Mouse (Mus musculus): ENCODE data around the gene Calu. TPM values are rescaled to one million over a fixed set of nuclear protein-coding genes. Genes with fewer than 3 reads are reported as not detected.

The Calu gene
- total and polyA plus RNA-seq, 3 experiments: 107 to 161 (median 112) TPM

GRCm38 (mm10) chr6:29425118-29425517, 77.2 kb downstream of the Calu start:
- Histone ChIP-seq H3K79me2 (replicated peaks; ENCODE audit: control insufficient read depth, extremely low read depth, insufficient read depth, poor library complexity, severe bottlenecking) (no peaks in the 10 kb centered on the region), H3K4me2 (ENCODE audit: insufficient read depth, low read depth, poor library complexity, severe bottlenecking) (no peak overlapping the region), H3K4me1 (ENCODE audit: control insufficient read depth in 1 of 2, insufficient read depth in 2 of 2) (peaks cover 0 to 14% of the 10 kb centered on the region in 2 experiments; a peak in 2 of 4 replicates), H3K27ac (ENCODE audit: insufficient read depth, low read depth) (no peak overlapping the region), H3K9ac (ENCODE audit: insufficient read depth, low read depth) (no peak overlapping the region), H3K27me3 (replicated peaks) (peaks cover 8% of the 10 kb centered on the region), H3K9me3 (replicated peaks; ENCODE audit: low read length) (no peaks in the 10 kb centered on the region), H3K4me3 (replicated peaks in 1 of 3; ENCODE audit: low read depth in 2 of 3, low read length in 2 of 3, poor library complexity in 1 of 3) (no peak overlapping the region), H3K36me3 (replicated peaks in 1 of 2; ENCODE audit: control insufficient read depth in 1 of 2, insufficient read depth in 1 of 2, low read length in 1 of 2) (no peaks in the 10 kb centered on the region)
- TF ChIP-seq PAX5 (IDR thresholded peaks at IDR 0.05; ENCODE audit: low read length): no peak
- TF ChIP-seq USF2 (conservative IDR thresholded peaks at IDR 0.05; ENCODE audit: low read depth, low read length): no peak
- TF ChIP-seq POLR2AphosphoS2 (IDR thresholded peaks at IDR 0.05; ENCODE audit: low read depth, low read length): no peak
- no peak for TF ChIP-seq CHD2 (IDR thresholded peaks at IDR 0.05; ENCODE audit: low read length)
- in situ Hi-C loops (cut with MboI; ENCODE audit: low pct_ligation_motif_present, low pct_unique_long_range_greater_than_20kb, low sequenced_read_pairs): no loop called here
- DNase-seq (ENCODE audit: extremely low read depth): no peak
- dilution Hi-C loops (cut with MboI; ENCODE audit: extremely low pct_ligation_motif_present, extremely low pct_unique_long_range_greater_than_20kb, low sequenced_read_pairs): no loop called here

DNA sequence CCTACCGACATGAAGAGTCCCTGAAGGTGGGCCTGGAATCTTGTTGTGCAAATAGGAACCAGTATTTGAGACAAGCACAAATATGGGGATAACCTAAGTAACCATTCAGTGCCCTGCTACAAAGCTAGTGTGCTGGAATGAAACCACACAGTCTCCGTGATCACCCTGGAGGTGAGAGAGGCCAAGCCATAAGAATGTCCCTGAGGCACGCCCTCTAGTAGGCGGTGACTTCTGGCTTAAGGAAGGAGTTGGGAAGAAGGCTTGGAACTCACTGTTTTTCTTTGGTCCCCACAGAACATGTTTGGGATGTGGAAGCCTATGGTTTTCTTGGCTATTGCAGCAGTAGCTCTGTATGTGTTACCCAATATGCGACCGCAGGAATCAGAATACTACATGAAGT, 78.5 kb downstream of the Calu start:
- no peaks in the 10 kb centered on the region for H3K79me2 ChIP-seq (replicated peaks; ENCODE audit: control insufficient read depth, extremely low read depth, insufficient read depth, poor library complexity, severe bottlenecking)
- TF ChIP-seq NRF1 (IDR thresholded peaks at IDR 0.05; ENCODE audit: low read depth, low read length) (no peak), IRF4 (IDR thresholded peaks at IDR 0.05; ENCODE audit: low read depth, low read length) (no peak), MAFK (IDR thresholded peaks at IDR 0.05; ENCODE audit: insufficient replicate concordance, low read length) (no peak), UBTF (IDR thresholded peaks at IDR 0.05; ENCODE audit: low read depth, low read length) (no peak), ZKSCAN1 (IDR thresholded peaks at IDR 0.05; ENCODE audit: borderline replicate concordance, low read depth, low read length) (no peak), BHLHE40 (IDR thresholded peaks at IDR 0.05; ENCODE audit: low read depth, low read length) (no peak), CTCF (conservative IDR thresholded peaks at IDR 0.05 in 1 of 2, IDR thresholded peaks at IDR 0.05 in 1 of 2; ENCODE audit: low read depth in 2 of 2, low read length in 2 of 2) (no peak), MAX (IDR thresholded peaks at IDR 0.05; ENCODE audit: low read length) (no peak), RAD21 (IDR thresholded peaks at IDR 0.05; ENCODE audit: low read depth, low read length) (no peak), USF2 (conservative IDR thresholded peaks at IDR 0.05; ENCODE audit: low read depth, low read length) (no peak), MAZ (IDR thresholded peaks at IDR 0.05; ENCODE audit: low read depth, low read length) (no peak), SIN3A (IDR thresholded peaks at IDR 0.05; ENCODE audit: low read length) (no peak), SMC3 (IDR thresholded peaks at IDR 0.05; ENCODE audit: low read depth, low read length) (no peak), PAX5 (IDR thresholded peaks at IDR 0.05; ENCODE audit: low read length) (no peak), USF1 (IDR thresholded peaks at IDR 0.05; ENCODE audit: low read depth, low read length) (no peak), POLR2A (IDR thresholded peaks at IDR 0.05; ENCODE audit: low read depth, low read length) (no peak), CHD1 (IDR thresholded peaks at IDR 0.05; ENCODE audit: low read depth, low read length) (no peak), GABPA (IDR thresholded peaks at IDR 0.05; ENCODE audit: insufficient replicate concordance, low read depth, low read length) (no peak), POLR2AphosphoS2 (IDR thresholded peaks at IDR 0.05; ENCODE audit: low read depth, low read length) (no peak)
- DNase-seq (ENCODE audit: extremely low read depth): no peak
- no peak overlapping the region for H3K4me2 ChIP-seq (ENCODE audit: insufficient read depth, low read depth, poor library complexity, severe bottlenecking)
- H3K9ac ChIP-seq (ENCODE audit: insufficient read depth, low read depth): no peak overlapping the region
- no peak overlapping the region for H3K4me3 ChIP-seq (replicated peaks in 1 of 3; ENCODE audit: low read depth in 2 of 3, low read length in 2 of 3, poor library complexity in 1 of 3)
- H3K4me1 ChIP-seq (ENCODE audit: control insufficient read depth in 1 of 2, insufficient read depth in 2 of 2): peaks cover 6 to 26% of the 10 kb centered on the region in 2 experiments; a peak in 3 of 4 replicates
- dilution Hi-C loops (cut with MboI; ENCODE audit: extremely low pct_ligation_motif_present, extremely low pct_unique_long_range_greater_than_20kb, low sequenced_read_pairs) (no loop called here), in situ Hi-C loops (cut with MboI; ENCODE audit: low pct_ligation_motif_present, low pct_unique_long_range_greater_than_20kb, low sequenced_read_pairs) (no loop called here)
- no peaks in the 10 kb centered on the region for H3K36me3 ChIP-seq (replicated peaks in 1 of 2; ENCODE audit: control insufficient read depth in 1 of 2, insufficient read depth in 1 of 2, low read length in 1 of 2)
- no peak overlapping the region for H3K27ac ChIP-seq (ENCODE audit: insufficient read depth, low read depth)
- peaks cover 2% of the 10 kb centered on the region for H3K27me3 ChIP-seq (replicated peaks)
- H3K9me3 ChIP-seq (replicated peaks; ENCODE audit: low read length): no peaks in the 10 kb centered on the region

Other genes with a start within 250 kb of the Calu start
- gene Rbm28, start 183.1 kb upstream of the Calu start, total RNA-seq (2012; rRNA removed): 37.6 and 46.7 TPM in 2 replicates
- gene Rbm28, start 183.1 kb upstream of the Calu start, total RNA-seq (2014; rRNA removed): 56.2 and 63.9 TPM in 2 replicates
- 103 and 109 TPM in 2 replicates for gene Rbm28, start 183.1 kb upstream of the Calu start, polyA plus RNA-seq (2012; ENCODE audit: insufficient read length, low read depth)
- not detected in 2 replicates for gene Prrt4, start 168.5 kb upstream of the Calu start, total RNA-seq (2012; rRNA removed)
- not detected in 2 replicates for gene Prrt4, start 168.5 kb upstream of the Calu start, total RNA-seq (2014; rRNA removed)
- gene Prrt4, start 168.5 kb upstream of the Calu start, polyA plus RNA-seq (2012; ENCODE audit: insufficient read length, low read depth): not detected in 2 replicates
- 14.9 and 17.3 TPM in 2 replicates for gene Impdh1, start 131.7 kb upstream of the Calu start, total RNA-seq (2012; rRNA removed)
- 2.5 and 3.1 TPM in 2 replicates for gene Impdh1, start 131.7 kb upstream of the Calu start, total RNA-seq (2014; rRNA removed)
- gene Impdh1, start 131.7 kb upstream of the Calu start, polyA plus RNA-seq (2012; ENCODE audit: insufficient read length, low read depth): 19.6 and 21.6 TPM in 2 replicates
- 14.6 and 23.7 TPM in 2 replicates for gene Hilpda, start 75.6 kb upstream of the Calu start, total RNA-seq (2012; rRNA removed)
- 40.0 and 52.3 TPM in 2 replicates for gene Hilpda, start 75.6 kb upstream of the Calu start, total RNA-seq (2014; rRNA removed)
- 10.5 and 11.1 TPM in 2 replicates for gene Hilpda, start 75.6 kb upstream of the Calu start, polyA plus RNA-seq (2012; ENCODE audit: insufficient read length, low read depth)
- gene Fam71f2, start 68.5 kb upstream of the Calu start, total RNA-seq (2012; rRNA removed): 0.29 and 0.30 TPM in 2 replicates
- gene Fam71f2, start 68.5 kb upstream of the Calu start, total RNA-seq (2014; rRNA removed): 0.34 TPM in 1 of 2 replicates, not detected in the other
- gene Fam71f2, start 68.5 kb upstream of the Calu start, polyA plus RNA-seq (2012; ENCODE audit: insufficient read length, low read depth): 0.23 TPM in 1 of 2 replicates, not detected in the other
- not detected in 2 replicates for gene Fam71f1, start 28.9 kb upstream of the Calu start, total RNA-seq (2012; rRNA removed)
- not detected in 2 replicates for gene Fam71f1, start 28.9 kb upstream of the Calu start, total RNA-seq (2014; rRNA removed)
- gene Fam71f1, start 28.9 kb upstream of the Calu start, polyA plus RNA-seq (2012; ENCODE audit: insufficient read length, low read depth): not detected in 2 replicates
- 0.13 TPM in 1 of 2 replicates, not detected in the other for gene Opn1sw, start 40.4 kb downstream of the Calu start, total RNA-seq (2012; rRNA removed)
- gene Opn1sw, start 40.4 kb downstream of the Calu start, total RNA-seq (2014; rRNA removed): not detected in 2 replicates
- gene Opn1sw, start 40.4 kb downstream of the Calu start, polyA plus RNA-seq (2012; ENCODE audit: insufficient read length, low read depth): not detected in 2 replicates
- 1.2 and 4.3 TPM in 2 replicates for gene Ccdc136, start 48.2 kb downstream of the Calu start, total RNA-seq (2012; rRNA removed)
- 0.28 and 0.64 TPM in 2 replicates for gene Ccdc136, start 48.2 kb downstream of the Calu start, total RNA-seq (2014; rRNA removed)
- 2.4 and 2.9 TPM in 2 replicates for gene Ccdc136, start 48.2 kb downstream of the Calu start, polyA plus RNA-seq (2012; ENCODE audit: insufficient read length, low read depth)
- 0.71 and 0.76 TPM in 2 replicates for gene Flnc, start 85.2 kb downstream of the Calu start, total RNA-seq (2012; rRNA removed)
- 0.22 and 0.24 TPM in 2 replicates for gene Flnc, start 85.2 kb downstream of the Calu start, total RNA-seq (2014; rRNA removed)
- gene Flnc, start 85.2 kb downstream of the Calu start, polyA plus RNA-seq (2012; ENCODE audit: insufficient read length, low read depth): 0.56 and 0.60 TPM in 2 replicates
- gene Atp6v1f, start 119.6 kb downstream of the Calu start, total RNA-seq (2012; rRNA removed): 308 and 328 TPM in 2 replicates
- gene Atp6v1f, start 119.6 kb downstream of the Calu start, total RNA-seq (2014; rRNA removed): 367 and 373 TPM in 2 replicates
- gene Atp6v1f, start 119.6 kb downstream of the Calu start, polyA plus RNA-seq (2012; ENCODE audit: insufficient read length, low read depth): 230 and 251 TPM in 2 replicates
- 0.21 TPM in 1 of 2 replicates, not detected in the other for gene Atp6v1fnb, start 123.4 kb downstream of the Calu start, total RNA-seq (2012; rRNA removed)
- not detected in 2 replicates for gene Atp6v1fnb, start 123.4 kb downstream of the Calu start, total RNA-seq (2014; rRNA removed)
- not detected in 2 replicates for gene Atp6v1fnb, start 123.4 kb downstream of the Calu start, polyA plus RNA-seq (2012; ENCODE audit: insufficient read length, low read depth)
- 0.59 and 0.64 TPM in 2 replicates for gene Kcp, start 159.9 kb downstream of the Calu start, total RNA-seq (2012; rRNA removed)
- not detected in 2 replicates for gene Kcp, start 159.9 kb downstream of the Calu start, total RNA-seq (2014; rRNA removed)
- gene Kcp, start 159.9 kb downstream of the Calu start, polyA plus RNA-seq (2012; ENCODE audit: insufficient read length, low read depth): 0.49 and 0.51 TPM in 2 replicates
- 134 and 152 TPM in 2 replicates for gene Irf5, start 178.6 kb downstream of the Calu start, total RNA-seq (2012; rRNA removed)
- gene Irf5, start 178.6 kb downstream of the Calu start, total RNA-seq (2014; rRNA removed): 158 and 159 TPM in 2 replicates
- 134 and 144 TPM in 2 replicates for gene Irf5, start 178.6 kb downstream of the Calu start, polyA plus RNA-seq (2012; ENCODE audit: insufficient read length, low read depth)